Mouse (Mus musculus): ENCODE data around the gene Cldn7. TPM values are rescaled to one million over a fixed set of nuclear protein-coding genes. Genes with fewer than 3 reads are reported as not detected.
"Not testable (repeated sequence)": the region's sequence is repeated elsewhere in the genome, so short reads cannot be mapped to it uniquely, and the experiment has no call there.

The Cldn7 gene
- polyA plus RNA-seq, 2 experiments from 2014 or later: not detected

DNA sequence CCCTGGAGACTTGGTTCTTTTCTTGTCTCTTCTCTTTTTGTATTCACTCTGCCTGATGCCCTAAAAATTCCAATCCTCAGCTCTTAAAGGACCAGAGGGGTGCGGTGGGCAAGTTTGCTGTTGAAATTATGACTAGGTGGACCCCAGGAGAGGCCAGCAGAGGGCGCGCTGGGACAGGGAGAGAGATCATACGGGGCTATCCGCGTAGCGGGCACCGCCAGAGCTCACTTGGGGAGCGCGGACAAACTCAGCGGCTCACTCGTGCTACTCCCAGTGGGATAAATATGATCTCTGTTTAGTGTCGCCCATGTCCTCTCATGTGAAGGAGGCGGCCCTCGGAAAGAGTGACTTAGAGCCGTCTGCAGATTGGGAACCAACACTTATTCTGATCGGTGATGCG lies 30.4 kb upstream of the Cldn7 start:
- peak; percentile 47 for ATAC-seq

DNA sequence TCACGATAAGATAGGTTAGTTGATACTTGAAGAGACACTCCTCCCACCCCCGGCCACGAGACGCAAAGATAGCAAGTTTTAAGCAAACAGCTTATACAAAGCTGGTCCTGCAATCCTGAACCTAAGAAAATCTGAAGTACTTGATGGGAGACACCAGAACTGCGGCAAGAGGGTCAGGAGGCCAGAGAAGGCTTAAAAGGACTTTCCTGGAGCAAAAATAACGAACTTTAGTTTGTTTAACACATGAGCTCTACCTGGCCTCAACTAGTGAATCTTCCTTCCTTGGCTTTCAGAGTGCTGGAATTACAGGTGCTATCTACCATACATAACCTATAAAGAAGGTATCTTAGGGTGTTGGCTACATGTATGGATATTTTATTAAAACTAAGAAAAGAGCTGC lies 29.9 kb upstream of the Cldn7 start:
- no peak for ATAC-seq

DNA sequence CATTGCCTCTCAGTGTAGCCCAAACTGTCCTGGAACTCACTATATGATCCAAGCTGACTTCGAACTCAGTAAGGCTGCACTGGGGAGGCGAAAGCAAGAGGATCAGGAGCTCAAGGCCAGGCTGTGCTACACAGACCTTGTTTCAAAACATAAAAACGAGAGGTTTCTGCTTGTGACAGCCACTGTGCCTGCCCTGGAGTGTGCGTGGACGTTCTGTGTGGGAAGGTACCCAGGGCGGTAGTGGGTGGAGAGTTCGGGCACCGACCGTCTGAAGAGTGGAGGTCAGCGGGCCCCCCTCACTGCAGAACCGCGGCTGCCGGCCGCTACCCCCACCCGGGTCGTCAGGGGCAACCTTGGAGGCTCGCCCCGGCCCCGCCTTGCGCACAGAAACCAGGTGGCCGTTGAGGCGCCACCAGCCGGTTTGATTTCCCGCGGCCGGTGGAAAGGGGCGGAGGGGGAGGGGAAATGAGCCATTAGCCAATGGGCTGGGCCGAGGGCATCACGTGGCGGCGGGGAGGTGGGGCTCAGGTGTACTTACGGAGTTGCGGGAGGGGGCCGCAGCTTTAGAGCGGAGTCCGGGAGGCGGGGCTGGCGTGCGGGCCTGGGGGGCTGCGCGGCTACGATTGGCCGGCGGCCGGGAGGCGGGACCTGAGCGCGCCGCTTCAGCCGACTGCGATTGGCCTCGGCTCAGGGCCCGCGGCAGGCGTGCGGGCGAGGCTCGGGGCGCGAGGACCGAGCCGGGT lies 29.3 kb upstream of the Cldn7 start, which contains the start of gene Ybx2:
Ybx2 (plus strand) TSS at position 660 of the 743 bp plus-strand sequence.
- ATAC-seq: peak; percentile 77

DNA sequence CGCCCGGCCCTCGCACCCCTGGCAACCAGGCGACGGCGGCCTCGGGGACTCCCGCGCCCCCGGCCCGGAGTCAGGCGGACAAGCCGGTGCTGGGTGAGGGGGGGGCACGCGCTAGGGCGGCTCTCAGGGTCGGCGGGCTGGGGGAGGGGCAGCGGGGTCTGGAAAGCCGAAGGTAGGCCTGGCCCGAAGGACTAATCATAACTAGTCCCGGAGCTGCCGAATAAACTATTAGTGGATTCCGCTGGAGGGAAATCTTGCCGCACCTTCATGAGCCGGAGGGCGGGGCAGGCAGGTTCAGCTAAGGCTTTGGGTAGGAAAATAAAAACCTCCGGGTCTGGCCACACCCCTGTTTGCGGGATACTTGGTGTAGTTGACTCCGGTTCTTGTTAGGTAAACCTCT lies 28.4 kb upstream of the Cldn7 start:
- ATAC-seq: no peak

DNA sequence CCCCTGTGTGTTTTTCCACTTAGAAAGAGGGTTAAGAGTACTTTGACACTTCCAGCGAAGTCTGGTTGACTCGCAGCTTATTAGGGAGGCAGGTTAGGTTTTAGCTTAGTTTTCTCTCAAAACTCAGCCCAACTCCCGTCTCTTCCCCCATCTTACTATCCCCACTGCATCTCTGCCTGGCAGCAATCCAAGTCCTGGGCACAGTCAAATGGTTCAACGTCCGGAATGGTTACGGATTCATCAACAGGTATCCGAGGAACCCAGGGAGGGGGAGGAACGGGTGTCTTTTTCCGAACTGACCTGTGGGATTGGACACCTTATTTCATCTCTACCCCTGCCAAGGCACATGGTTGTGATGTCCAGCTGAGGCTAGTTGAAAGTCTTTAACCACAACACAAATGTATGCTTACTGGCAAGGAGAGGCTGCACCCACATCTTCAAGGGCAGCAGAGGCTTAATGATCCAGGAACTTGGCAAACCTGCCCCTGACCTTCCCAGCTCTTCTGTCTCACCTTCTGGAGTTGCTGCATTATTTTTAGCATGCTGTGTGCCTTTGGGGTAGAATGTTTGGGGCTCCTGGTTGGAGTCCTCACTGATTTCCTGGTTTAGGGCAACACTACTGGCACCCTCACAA lies 27.7 kb upstream of the Cldn7 start:
- ATAC-seq: no peak

DNA sequence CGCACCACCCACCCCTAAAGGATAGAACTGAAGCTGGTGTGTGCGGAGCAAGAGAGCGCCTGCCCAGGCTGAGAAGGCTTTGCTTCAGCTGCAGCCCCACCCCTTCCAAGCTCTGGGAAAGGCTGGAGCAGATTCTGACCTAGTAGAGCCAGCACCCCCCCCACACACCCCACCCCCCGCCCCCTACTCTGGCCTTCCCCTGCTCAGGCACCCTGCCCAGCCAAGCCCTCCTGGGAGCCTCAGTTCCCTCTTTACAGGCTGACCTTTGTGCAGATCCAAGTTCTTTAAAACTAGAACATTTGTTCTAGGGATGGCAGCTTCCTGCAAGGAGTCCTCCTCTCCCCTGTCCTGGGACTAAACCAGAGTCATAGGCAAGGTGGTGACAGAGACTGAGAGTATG lies 27.2 kb upstream of the Cldn7 start:
- ATAC-seq: no peak

DNA sequence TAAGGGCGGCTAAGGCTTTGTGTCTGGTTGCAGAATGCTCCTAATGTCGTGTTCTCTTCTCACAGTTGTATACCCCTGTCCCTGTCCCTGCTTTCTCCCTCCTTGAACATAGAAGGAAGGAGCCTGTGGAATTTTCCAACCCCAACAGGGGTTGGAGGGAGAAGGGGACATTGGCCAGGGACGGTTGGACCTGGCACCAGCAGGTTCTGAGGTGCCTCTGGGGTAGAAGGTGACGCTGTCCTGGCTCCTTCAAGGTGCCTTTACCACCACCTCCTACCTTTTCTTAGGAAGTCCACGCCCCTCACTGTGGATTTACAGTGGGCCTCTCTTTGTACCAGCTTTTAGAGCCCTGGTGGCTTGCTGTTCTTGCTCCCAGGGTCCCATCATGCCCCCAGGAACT lies 26.7 kb upstream of the Cldn7 start:
- ATAC-seq: no peak

DNA sequence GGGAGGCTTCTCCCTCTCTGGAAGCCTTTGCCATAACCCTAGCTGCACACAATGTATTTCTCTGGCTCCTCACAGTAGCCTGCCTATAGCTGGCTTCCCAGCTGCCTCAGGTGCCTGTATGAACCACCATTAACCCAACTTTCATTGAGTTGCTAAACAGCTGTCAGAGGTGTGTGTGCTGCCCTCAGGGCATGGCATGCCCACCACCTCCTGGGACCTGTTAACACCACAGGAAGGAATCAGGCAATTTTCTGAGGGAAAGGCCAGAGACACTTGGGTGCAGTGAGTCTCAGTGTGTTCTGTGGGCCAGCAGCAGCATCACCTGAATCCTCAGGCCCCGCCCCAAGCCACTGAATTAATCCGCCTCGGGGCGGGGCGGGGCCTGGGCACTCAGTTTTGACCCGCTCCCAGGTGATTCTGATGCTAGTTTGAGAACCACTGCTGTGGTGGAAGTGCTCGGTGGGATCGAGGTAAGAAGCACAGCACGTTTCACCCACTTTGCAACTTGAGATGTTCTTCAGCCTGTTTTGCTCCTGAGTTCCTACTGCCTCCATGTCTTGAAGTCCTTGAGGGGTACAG lies 26.1 kb upstream of the Cldn7 start:
- ATAC-seq: no peak

DNA sequence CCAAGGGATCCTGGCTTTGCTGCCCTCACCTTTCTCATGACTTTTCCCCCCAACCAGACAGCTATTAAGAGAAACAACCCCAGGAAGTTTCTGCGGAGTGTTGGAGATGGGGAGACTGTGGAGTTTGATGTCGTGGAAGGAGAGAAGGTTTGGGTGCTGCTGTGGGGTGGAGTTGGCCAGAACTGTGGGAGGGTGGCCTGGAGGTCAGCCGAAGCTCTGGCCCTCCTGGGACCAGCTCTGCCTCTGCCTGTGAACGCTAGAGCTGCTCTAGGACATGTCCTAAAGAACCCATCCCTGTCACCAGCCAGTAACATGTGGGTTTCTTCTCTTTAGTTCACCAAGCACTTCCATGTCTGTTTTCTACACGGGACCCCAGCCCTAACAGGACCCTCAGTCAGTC lies 25.4 kb upstream of the Cldn7 start:
- ATAC-seq: no peak

DNA sequence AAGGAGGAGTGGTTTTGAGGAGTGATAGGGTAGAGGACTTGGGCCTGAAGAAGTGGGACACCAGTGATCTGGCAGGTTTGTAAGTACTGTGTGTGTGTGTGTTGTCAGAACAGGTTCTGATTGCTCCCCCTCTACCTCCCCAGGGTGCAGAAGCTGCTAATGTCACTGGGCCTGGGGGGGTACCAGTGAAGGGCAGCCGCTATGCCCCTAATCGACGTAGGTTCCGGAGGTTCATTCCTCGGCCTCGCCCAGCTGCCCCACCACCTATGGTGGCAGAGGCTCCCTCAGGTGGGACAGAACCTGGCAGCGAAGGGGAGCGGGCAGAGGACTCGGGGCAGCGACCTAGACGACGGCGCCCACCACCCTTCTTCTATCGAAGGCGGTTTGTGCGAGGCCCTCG lies 24.8 kb upstream of the Cldn7 start:
- ATAC-seq: no peak

DNA sequence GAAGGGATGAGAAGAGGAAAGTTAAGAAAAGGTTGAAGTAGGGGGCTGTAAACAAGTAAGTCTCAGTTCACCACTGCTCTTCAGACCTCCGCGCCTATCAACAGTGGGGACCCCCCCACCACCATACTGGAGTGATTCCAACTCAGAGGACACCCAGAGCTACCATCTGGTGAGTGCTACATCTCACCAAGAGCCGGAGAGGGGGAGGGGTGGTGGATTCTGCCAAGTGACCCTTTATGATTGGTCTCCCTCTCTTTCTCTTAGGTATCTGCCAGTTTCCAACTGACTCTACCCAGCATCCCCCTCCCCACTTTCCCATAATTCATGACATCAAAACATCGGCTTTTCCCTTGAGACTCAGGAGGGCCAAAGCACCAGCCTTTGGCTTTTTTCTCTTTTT lies 23.6 kb upstream of the Cldn7 start:
- ATAC-seq: no peak

DNA sequence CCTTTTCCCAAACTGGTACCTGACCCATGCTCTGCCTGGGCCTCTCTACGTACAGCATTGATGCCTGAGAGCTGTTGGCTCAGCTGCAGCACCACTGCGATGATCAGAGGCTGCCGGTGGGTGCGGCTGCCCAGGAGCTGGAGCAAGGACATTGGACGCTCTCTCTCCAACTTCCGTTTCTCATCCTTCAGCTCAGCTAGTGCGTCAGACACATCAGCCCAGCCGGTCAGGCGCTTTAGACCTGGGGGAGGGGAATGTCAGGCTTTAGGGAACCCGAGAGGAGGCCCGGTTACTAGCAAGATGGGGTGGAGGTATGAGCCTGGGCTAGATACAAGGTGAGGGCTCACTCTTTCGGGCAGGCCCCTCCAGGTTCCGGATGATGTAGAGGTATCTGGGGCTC lies 19.4 kb upstream of the Cldn7 start:
- ATAC-seq: no peak

DNA sequence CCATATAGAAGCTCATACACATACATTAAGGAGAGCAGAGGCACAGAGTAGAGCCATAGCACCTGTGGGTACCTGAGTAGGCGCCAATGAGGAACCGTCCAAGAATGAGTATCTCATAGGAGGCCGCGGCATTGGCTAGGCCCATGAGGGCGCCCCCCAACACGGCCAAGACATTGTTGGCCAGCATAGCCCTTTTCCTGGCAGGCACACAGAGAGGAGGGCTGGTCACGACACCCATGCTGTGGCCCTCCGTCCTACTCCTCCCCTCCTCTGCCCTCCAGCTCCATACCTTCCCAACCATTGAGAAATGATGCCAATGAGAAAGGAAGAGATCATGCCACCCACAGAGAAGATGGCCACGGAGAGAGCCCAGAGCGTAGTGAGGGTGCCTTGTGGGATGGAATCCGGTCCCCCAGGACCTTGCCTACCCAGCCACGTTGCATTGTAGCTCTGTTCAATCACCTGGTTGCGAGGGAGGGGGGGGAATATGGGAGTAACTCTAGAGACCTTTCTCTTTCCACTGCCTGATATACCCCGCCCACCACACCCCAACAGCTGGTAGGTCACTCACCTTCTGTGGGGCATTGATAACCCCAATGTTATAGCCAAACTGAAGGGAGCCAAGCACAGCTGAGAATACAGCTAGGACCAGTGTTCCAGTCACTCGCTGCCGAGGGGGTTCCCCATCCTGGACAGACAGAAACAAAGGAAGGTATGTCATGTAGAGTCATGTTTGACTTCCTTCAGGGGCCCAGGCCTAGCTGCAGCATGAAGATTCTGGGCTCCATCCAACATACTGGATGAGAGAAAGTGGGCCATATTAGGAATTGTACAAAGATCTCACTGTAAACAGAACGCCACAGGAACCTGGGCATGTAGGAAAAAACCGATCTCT lies 18.3 kb upstream of the Cldn7 start:
- ATAC-seq: no peak

DNA sequence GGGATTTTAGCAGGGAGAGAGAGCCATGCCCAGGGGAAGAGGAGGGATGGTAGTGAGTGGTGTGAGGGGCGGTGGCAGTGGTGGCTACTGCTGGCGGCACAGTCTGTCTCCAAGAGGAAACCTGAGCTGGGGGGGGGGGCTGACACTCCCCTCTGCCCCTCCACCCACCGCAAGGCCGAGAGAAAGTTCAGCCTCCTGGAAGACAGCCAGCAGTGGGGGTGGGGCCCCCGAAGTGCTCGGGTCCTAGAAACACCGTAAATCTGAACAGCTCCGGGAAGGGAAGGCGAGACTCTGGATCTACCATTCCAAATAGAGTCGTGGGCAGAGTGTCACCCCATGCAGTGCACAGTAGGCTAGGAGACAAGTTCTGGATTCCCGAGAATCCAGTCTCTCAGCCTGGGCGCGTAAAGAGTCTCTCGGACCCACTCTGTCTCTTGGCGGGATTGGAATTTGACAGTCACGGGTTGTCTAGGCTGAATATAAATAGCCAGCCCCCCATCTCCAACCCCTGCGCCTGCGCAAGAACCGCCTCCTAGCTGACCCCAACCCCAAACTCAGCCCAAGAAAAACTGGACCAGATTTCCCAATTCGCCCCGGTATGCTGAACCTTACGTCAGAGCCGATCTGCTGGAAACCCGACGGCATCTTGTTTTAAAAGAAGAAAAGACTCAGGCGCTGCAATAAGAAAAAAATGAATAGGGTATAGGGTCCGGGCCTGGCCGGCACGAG lies 17.1 kb upstream of the Cldn7 start:
- ATAC-seq: no peak

DNA sequence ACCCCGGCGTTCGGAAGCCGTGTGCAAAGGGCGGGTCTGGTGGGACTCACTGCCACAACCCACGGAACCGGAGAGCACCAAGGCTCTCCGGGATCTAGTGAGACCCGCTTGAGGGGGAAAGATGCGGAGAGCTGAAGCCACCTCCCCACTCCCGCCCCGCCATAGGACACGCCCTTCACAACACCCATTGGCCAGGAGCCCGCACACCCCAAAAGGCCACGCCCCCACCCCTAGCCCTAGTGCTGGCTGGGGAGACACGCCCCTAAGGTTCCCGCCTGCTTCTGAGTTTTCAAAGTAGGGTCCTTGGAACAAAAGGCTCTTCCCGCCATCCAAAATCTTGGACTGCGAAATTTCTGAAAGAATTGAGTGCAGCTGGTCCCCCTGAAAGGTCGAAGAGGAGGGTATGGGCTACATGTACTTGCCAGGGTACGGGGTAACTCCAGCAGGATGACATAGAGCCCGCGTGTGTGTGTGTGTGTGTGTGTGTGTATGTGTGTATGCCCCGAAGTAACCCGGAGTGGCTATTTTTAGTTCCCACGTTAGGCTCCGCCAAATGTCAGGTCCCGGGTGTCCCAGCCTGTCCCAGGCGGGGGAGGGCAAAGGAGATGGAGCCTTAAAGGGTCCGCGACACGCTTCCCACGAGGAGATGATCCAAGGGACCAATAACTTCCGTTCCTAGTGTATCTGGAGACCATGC lies 16.4 kb upstream of the Cldn7 start, which contains the start of gene Slc2a4:
Slc2a4 (minus strand) TSS at position 123 of the 697 bp plus-strand sequence.
- peak; percentile 82 for ATAC-seq

DNA sequence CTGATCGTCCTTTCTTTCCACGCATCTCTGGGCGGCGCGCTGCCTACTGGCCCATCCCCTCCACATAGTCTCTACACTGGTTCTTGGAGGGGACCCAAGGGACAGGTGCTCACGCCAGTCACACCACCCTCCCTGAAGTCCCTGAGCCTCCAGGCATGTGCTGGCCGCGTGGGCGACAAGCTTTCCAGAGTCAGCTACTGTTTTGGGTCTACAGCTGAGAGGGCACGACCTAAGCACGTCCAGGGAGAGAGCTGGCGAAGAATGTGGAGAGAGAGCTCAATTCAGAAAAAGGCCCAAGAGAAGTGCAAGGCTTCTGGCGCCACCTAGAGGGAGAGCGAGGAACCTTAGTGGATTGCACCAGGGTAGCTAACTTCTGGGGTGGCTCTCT lies 15.8 kb upstream of the Cldn7 start:
- ATAC-seq: peak; percentile 65

DNA sequence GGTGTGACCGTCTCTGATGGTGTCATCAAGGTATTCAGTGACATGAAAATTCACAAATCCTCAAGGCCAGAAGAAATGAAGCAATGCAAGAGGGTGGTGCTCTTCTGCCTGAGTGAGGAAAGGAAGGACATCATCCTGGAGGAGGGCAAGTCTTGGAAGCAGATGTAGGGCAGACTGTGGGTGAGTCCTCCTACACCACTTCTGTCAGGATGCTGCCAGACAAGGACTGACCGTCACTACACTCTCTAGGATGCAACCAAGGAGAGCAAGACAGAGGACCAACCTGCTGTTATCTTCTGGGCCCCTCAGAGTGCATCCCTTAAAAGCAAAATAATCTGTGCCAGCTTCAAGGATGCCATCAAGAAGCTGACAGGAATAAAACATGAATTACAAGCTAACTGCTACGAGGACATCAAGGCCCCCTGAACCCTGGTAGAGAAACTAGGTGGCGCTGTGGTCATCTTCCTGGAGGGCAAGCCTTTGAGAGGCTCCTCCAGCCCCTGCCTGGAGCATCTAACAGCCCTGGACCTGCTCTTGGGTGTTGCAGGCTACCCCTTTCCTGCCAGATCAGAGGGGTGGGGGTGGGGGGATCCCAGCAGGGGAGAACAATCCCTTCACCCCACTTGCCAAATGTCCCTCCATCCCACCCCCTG lies 13.6 kb upstream of the Cldn7 start:
- ATAC-seq: no peak

DNA sequence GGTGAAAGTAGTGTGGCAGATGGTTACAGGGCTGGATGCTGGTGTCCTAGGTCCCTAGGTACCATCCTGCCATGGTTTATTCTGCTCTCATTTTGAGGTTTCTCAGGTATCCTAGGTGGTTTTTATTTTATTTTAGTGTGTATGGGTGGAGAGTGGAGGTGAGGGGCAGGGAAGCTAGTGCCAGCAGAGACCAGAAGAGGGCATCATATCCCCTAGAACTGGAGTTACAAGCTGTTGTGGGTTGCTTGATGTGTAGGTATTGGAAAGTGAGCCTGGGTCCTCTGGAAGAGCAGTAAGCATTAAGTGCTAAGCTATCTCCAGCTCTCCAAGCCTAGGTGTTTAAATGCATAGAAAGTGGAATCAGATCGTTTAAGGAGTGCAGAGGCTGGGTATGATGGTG lies 12.3 kb upstream of the Cldn7 start:
- ATAC-seq: no peak

DNA sequence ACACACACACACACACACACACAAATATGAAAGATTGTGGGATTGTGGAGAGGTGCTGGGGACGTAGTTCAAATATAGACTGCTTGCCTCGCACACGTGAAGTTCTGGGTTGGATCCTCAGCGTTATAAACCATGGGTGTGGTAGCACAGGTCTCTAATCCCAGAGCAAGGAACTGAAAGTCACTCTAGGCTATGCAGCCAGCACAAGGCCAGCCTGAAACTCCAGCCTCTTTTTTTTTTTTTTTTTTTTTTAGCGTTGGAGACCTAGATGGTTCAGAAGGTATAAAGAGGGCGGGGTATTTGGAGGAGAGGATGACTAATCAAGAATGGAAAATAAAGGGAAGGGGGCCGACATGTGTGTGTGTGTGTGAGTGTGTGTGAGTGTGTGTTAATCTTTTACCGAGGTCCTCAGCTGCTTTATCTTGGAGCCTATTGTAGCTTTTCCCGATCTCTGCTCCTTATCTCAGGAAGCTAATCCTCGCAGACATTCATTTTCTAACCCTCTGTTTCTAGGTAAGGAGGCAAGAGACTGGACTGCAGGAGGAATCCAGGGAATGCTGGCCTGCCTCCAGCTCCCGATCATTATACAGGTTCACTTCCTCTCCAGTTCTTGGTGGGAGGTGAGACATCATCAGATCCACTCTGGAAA lies 11.2 kb upstream of the Cldn7 start:
- no peak for ATAC-seq

DNA sequence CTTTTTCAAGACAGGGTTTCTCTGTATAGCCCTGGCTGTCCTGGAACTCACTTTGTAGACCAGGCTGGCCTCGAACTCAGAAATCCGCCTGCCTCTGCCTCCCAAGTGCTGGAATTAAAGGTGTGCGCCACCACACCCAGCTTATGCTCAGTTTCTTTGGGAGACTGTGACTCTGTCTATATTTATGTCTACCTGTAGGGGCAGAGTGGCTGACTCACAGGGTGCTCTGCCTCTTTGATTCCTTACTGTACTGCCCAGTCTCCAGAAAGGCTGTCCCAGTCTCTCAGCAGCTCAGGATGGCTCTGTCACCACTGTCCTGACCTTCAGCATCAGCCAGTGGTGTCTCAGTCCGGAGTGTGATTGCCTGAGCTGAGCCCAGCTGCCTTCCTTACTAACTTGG lies 9.0 kb upstream of the Cldn7 start:
- ATAC-seq: not testable (repeated sequence)

DNA sequence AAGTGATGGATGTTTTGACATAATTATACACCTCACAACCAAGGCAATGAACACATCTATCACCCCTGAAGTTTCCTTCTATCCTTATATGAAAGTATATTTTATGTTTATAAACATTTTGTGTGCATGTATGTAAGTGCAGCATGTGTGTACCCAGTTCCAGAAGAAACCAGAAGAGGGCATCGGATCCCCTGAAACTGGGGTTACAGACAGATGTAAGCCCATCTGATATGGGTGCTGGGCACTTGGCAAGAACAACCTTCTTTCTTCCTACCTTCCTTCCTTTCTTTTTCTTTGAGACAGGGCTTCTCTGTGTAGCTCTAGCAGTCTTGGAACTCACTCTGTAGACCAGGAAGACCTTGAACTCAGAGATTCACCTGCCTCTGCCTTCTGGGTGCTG lies 8.4 kb upstream of the Cldn7 start:
- ATAC-seq: no peak

All from activated CD4-positive, CD25-positive, alpha-beta regulatory T cell, adult 4 months (primary cell).